Mouse (Mus musculus) left cerebral cortex, adult 11 months (tissue): ENCODE measurements around the gene Spats2l.

Experiments used
- DNase-seq: peaks from one replicate; pipeline ENCODE4 v3.0.0; 2022; ENCODE audit warnings: low spot score

Gene Spats2l

DNA sequence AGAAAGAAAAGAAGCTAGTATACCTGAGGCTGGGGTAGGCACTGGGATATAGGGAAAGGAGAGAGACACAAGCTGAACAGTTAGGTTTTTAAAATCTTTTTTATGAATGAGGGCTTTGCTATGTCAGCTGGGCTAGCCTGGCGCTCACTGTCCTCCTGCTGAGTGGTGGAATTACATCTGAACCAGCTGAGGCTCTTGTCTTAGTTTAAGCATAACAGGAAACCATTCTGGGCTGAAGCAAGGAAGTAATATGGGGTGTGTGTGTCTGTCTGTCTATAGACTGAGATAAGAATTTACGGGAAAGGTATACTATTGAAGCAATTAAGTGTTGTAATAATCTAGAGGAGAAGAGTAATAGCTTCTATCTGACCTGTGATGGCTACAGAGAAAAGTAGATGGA lies 197.6 kb downstream of the Spats2l start:
- DNase-seq, result no peak

- no peak for DNase-seq
Observed at GRCm38 (mm10) chr1:57976860-57977259, 202.9 kb downstream of the Spats2l start.

DNA sequence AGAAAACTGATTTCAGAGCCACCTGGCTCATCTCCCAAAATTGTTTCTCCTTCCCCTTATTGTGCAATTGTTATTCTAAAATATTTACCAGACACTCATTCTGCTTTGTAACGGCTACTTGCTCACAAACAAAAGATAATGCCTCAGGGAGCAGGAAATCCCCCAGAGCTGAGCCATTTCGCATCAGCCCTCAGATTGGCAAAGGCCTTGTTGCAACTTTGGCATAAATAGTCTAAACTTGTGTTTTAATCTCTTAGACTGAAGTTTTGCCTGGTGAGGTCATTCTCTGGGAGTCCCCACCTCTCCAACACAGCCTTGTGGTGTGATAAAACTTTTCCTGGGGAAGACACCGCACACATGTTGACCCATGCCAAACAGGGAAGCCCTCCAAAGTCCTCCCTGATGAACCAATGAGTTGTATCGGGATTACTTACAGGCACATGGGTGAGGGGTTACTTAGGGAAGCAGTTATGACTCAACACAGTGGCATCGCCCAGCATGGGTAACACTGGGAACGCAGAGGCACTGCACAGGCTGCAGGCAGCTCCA lies 215.2 kb downstream of the Spats2l start:
- DNase-seq, result no peak

DNA sequence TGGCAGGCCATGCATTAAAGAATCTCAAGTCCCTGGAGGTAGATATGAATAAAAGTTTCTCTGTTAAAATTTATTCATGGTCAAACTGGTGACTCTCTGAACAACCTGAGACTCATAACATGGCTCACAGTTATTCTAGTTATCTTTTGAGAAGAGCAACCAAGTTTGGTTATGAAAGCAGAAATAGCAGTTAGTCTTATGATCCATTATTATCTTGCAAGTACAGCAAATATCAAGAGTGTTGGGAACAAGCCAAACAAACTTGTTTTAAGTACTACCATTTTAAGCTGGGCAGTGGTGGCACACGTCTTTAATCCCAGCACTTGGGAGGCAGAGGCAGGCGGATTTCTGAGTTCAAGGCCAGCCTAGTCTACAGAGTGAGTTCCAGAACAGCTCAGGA lies 217.3 kb downstream of the Spats2l start:
- no peak for DNase-seq

DNA sequence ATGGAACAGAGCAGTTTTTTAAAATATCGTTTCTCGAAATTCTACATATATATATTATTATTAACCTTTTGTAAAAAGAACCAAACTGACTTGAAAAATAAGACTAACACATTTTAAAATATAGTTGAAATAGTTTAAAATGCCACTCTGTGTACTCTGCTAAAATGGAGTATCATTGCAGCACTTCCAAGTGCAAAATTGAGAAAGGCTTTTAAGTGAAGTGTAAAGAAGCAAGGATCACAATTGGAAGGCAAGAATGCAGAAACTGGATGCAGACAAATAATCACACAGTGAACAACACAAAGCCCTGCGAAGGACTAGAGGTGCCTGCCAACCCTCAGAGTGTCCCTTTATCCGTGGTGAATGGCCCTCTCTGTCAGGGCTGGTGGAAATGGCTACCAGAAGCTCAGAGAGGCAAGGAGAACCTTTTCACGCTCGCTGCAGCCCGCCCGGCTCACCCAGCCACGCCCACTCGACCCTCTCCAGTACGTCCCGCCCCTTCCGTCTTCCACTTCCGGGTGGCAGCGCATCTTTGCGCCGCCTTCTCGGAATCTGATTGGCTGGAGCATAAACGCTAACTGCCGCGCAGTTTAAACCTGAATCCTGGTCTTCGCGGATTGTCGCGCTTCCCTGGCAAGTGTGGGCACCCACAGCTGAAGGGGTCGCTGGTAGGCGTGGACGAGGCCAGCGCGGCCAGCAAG lies 221.6 kb downstream of the Spats2l start, which contains the start of gene Sgo2a:
Gene Sgo2a (plus strand): TSS at position 540 of the 701 bp plus-strand sequence.
- peak; percentile 82 for DNase-seq

DNA sequence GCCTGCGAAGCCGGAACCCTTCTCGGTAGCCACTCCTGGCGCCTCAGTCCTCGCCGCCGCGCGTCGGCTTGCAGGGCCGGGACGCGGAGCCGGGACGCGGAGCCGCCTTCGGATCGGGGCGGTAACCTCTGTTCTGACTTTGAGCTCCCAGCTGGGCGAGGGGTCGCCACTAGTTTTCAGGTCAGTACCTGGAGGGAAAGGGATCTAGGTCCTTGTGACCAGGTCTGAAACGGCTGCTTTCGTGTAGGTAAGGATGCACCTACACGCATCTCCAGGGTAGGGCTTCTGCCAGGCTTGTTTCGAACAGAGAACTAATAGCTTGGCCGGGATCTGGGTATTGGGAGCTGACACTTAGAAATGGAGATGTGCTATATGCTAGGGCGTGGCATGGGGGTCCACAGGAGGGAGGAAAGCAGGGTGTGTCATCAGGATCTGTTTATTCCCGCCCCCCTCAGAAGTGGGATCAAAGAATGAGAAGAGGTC lies 222.2 kb downstream of the Spats2l start:
- DNase-seq, result no peak
